Mouse (Mus musculus) hindbrain, embryonic 14.5 days (tissue): Measurements from ENCODE around the gene 4933425L06Rik. TPM values are rescaled to one million over a fixed set of nuclear protein-coding genes. Genes with fewer than 3 reads are reported as not detected.

ENCODE experiments used
- ATAC-seq: fragments of 200-750 bp; cut with Nextera tagmentation; 2 replicates; pipeline ENCODE4 v1.8.0; 2017; ENCODE audit warnings: moderate number of reproducible peaks, mild to moderate bottlenecking, moderate TSS enrichment, moderate library complexity; ENCODE audit not compliant: low FRiP score
- DNase-seq: peaks from one replicate; pipeline ENCODE4 v3.0.0-alpha.2; 2015; ENCODE audit warnings: low spot score
- H3K27ac ChIP-seq: fragments of 300-500 bp; sonication (generic); 2 replicates; pipeline ENCODE4 v1.5.1; 2014; ENCODE audit warnings: mild to moderate bottlenecking, moderate library complexity
- H3K27me3 ChIP-seq: fragments of 300-500 bp; sonication (generic); 2 replicates; pipeline ENCODE4 v1.6.1; 2014; ENCODE audit warnings: mild to moderate bottlenecking, low read length, mixed read lengths; ENCODE audit not compliant: control insufficient read depth, insufficient read depth
- H3K36me3 ChIP-seq: fragments of 300-500 bp; sonication (generic); replicated peaks from 2 replicates; pipeline ENCODE4 v1.6.1; 2014; ENCODE audit not compliant: control insufficient read depth, insufficient read depth
- H3K4me1 ChIP-seq: fragments of 300-500 bp; sonication (generic); replicated peaks from 2 replicates; pipeline ENCODE4 v1.6.1; 2014; ENCODE audit warnings: antibody characterized with exemption, low read length, mixed read lengths; ENCODE audit not compliant: control insufficient read depth, insufficient read depth
- H3K4me2 ChIP-seq: fragments of 300-500 bp; sonication (generic); replicated peaks from 2 replicates; pipeline ENCODE4 v1.6.1; 2014; ENCODE audit warnings: mild to moderate bottlenecking, moderate library complexity
- H3K4me3 ChIP-seq: fragments of 300-500 bp; sonication (generic); replicated peaks from 2 replicates; pipeline ENCODE4 v1.5.1; 2014; ENCODE audit warnings: mild to moderate bottlenecking, low read length
- H3K9ac ChIP-seq: fragments of 300-500 bp; sonication (generic); 2 replicates; pipeline ENCODE4 v1.6.1; 2014
- H3K9me3 ChIP-seq: fragments of 300-500 bp; sonication (generic); 2 replicates; pipeline ENCODE4 v1.6.1; 2016; ENCODE audit warnings: low read length; ENCODE audit not compliant: control insufficient read depth
- WGBS: fragments of 180-500 bp; shearing (Covaris S2); extraction: QIAGEN DNeasy Blood & Tissue Kit; methylation state at CpG from one replicate; pipeline ENCODE4 v1.1.7; 2014; 5-methylcytosine and 5-hydroxymethylcytosine counted together
- polyA plus RNA-seq: library from polyadenylated mRNA; unstranded; fragments of >200 nt; fragmentation: Nextera tagmentation; extraction: Ambion mirVana; gene quantifications from 2 replicates; pipeline ENCODE4 v1.2.1, GENCODE M21; 2014

Gene 4933425L06Rik
- polyA plus RNA-seq, 1 experiment from 2014 or later = not detected

GRCm38 (mm10) chr13:105153955-105154354 lies 72.0 kb downstream of the 4933425L06Rik start:
- Histone ChIP-seq H3K27me3 (no peaks in the 10 kb centered on the region), H3K9me3 (no peaks in the 10 kb centered on the region), H3K4me2 (no peak overlapping the region), H3K36me3 (no peaks in the 10 kb centered on the region), H3K4me1 (no peaks in the 10 kb centered on the region), H3K27ac (no peak overlapping the region), H3K9ac (no peak overlapping the region), H3K4me3 (no peak overlapping the region)
- ATAC-seq (no peak), DNase-seq (no peak)
- WGBS = 56% methylated on average over 4 of the region's 4 CpGs

GRCm38 (mm10) chr13:105165441-105165840 lies 83.5 kb downstream of the 4933425L06Rik start:
- no peak overlapping the region for H3K27ac ChIP-seq
- DNase-seq (no peak), ATAC-seq (no peak)
- no peaks in the 10 kb centered on the region for H3K4me1 ChIP-seq
- no peaks in the 10 kb centered on the region for H3K27me3 ChIP-seq
- no peak overlapping the region for H3K4me2 ChIP-seq
- no peak overlapping the region for H3K9ac ChIP-seq
- WGBS = 66% methylated on average over 6 of the region's 6 CpGs
- H3K36me3 ChIP-seq = no peaks in the 10 kb centered on the region; the same call in 1 of the 2 replicates
- H3K9me3 ChIP-seq = no peaks in the 10 kb centered on the region
- H3K4me3 ChIP-seq = no peak overlapping the region

Other genes starting within 250 kb of the 4933425L06Rik start
- gene Shisal2b, start 218.2 kb upstream of the 4933425L06Rik start, polyA plus RNA-seq = 2.1 and 2.2 TPM in 2 replicates
- 7.0 and 8.2 TPM in 2 replicates for gene Rgs7bp, start 27.2 kb upstream of the 4933425L06Rik start, polyA plus RNA-seq
- 37.4 and 40.9 TPM in 2 replicates for gene Rnf180, start 212.7 kb downstream of the 4933425L06Rik start, polyA plus RNA-seq